ENCODE assay signal across 8 mouse cellular contexts in genomic region chr5:77114817-77115731, GRCm38 (mm10). TPM values are rescaled to one million over a fixed set of nuclear protein-coding genes. Genes with fewer than 3 reads are reported as not detected.
A peak's percentile ranks its signal among the peaks of the same experiment; 100 is the strongest.
DNase-seq lines count a peak whose midpoint lies in the region; ATAC-seq and TF ChIP-seq lines count a peak whose summit lies in the region.

TSS of gene Hopx (minus strand) at chr5:77115121.

- no peaks in the 10 kb centered on the region for H3K9me3 ChIP-seq in forebrain, postnatal 0 days (ENCODE audit: low read length)
- H3K9me3 ChIP-seq in heart, postnatal 0 days (replicated peaks; ENCODE audit: control insufficient read depth, low read length), result no peaks in the 10 kb centered on the region
- no peaks in the 10 kb centered on the region for H3K9me3 ChIP-seq in kidney, postnatal 0 days (replicated peaks; ENCODE audit: low read length)

- 17% methylated on average over 33 of the region's 33 CpGs for WGBS in forebrain, postnatal 0 days
- 13% methylated on average over 33 of the region's 33 CpGs for WGBS in heart, postnatal 0 days
- WGBS in kidney, postnatal 0 days, result 33% methylated on average over 33 of the region's 33 CpGs
- 30% methylated on average over 33 of the region's 33 CpGs for WGBS in lung, adult 2 months

- TF ChIP-seq CTCF in forebrain, postnatal 0 days (IDR thresholded peaks at IDR 0.05; ENCODE audit: low read depth), result peak; percentile 12; the same call in 1 of the 2 replicates
- TF ChIP-seq CTCF in heart, postnatal 0 days (IDR thresholded peaks at IDR 0.05; ENCODE audit: low read depth), result no peak; the same call in 1 of the 2 replicates
- no peak for TF ChIP-seq CTCF in kidney, postnatal 0 days (IDR thresholded peaks at IDR 0.05; ENCODE audit: low read depth)
- TF ChIP-seq CTCF in lung, adult 2 months (IDR thresholded peaks at IDR 0.05; ENCODE audit: insufficient read depth, low read length), result no peak

- no peak within 1 kb of the TSS for H3K27ac ChIP-seq in forebrain, postnatal 0 days (ENCODE audit: low read depth, low read length)
- peak within 1 kb of the TSS; percentile 85 for H3K27ac ChIP-seq in heart, postnatal 0 days (ENCODE audit: low read depth)
- peak within 1 kb of the TSS; percentile 50 for H3K27ac ChIP-seq in kidney, postnatal 0 days

- peak; percentile 91; the same call in 1 of the 2 replicates for TF ChIP-seq POLR2A in lung, adult 2 months (IDR thresholded peaks at IDR 0.05; ENCODE audit: borderline replicate concordance, extremely low read depth, low read depth, low read length)

- no peaks in the 10 kb centered on the region for H3K27me3 ChIP-seq in forebrain, postnatal 0 days (ENCODE audit: insufficient read depth, low read length)
- H3K27me3 ChIP-seq in heart, postnatal 0 days (ENCODE audit: control insufficient read depth, insufficient read depth, low read length), result no peaks in the 10 kb centered on the region
- H3K27me3 ChIP-seq in kidney, postnatal 0 days (ENCODE audit: insufficient read depth, low read length), result no peaks in the 10 kb centered on the region

- H3K4me3 ChIP-seq in forebrain, postnatal 0 days (ENCODE audit: low read depth, low read length), result no peak within 1 kb of the TSS
- peak within 1 kb of the TSS; percentile 54 for H3K4me3 ChIP-seq in heart, postnatal 0 days (ENCODE audit: low read depth, low read length)
- no peak within 1 kb of the TSS for H3K4me3 ChIP-seq in kidney, postnatal 0 days (replicated peaks; ENCODE audit: low read depth, low read length)
- peak within 1 kb of the TSS; percentile 44 for H3K4me3 ChIP-seq in lung, adult 2 months (replicated peaks; ENCODE audit: extremely low read depth, low read depth, low read length)

- ATAC-seq in forebrain, postnatal 0 days, result peak; percentile 72
- ATAC-seq in heart, postnatal 0 days (ENCODE audit: insufficient read depth, low read depth), result peak; percentile 83
- peak; percentile 25; the same call in 1 of the 2 replicates for ATAC-seq in kidney, postnatal 0 days (replicated peaks; ENCODE audit: low FRiP score, low read depth)

- DNase-seq in CD4-positive, CD25-positive, alpha-beta regulatory T cell, adult 2 months (ENCODE audit: low read depth, low spot score), result peak; percentile 80
- DNase-seq in adrenal gland, postnatal 36 days, result peak; percentile 70 to 72
- peak; percentile 65 for DNase-seq in forebrain, postnatal 0 days
- DNase-seq in heart, postnatal 0 days (ENCODE audit: low spot score), result peak; percentile 86
- peak; percentile 84 for DNase-seq in kidney, postnatal 0 days (ENCODE audit: low spot score)
- peak; percentile 84 for DNase-seq in lung, adult 2 months
- peak; percentile 79 to 81 for DNase-seq in right cerebral cortex, postnatal 10 days (ENCODE audit: low spot score in 2 of 2)
- no peak for DNase-seq in thymus, adult 18-20 months

- peak within 1 kb of the TSS; percentile 35 for H3K4me2 ChIP-seq in forebrain, postnatal 0 days (ENCODE audit: low read depth)
- H3K4me2 ChIP-seq in heart, postnatal 0 days (ENCODE audit: low read depth, low read length), result peak within 1 kb of the TSS; percentile 67
- H3K4me2 ChIP-seq in kidney, postnatal 0 days (ENCODE audit: low read length), result peak within 1 kb of the TSS; percentile 18

- no peaks in the 10 kb centered on the region for H3K36me3 ChIP-seq in forebrain, postnatal 0 days (ENCODE audit: insufficient read depth)
- no peaks in the 10 kb centered on the region for H3K36me3 ChIP-seq in heart, postnatal 0 days (replicated peaks; ENCODE audit: control insufficient read depth, insufficient read depth, low read length)
- H3K36me3 ChIP-seq in kidney, postnatal 0 days (ENCODE audit: insufficient read depth, low read length), result no peaks in the 10 kb centered on the region

- no peak within 1 kb of the TSS for H3K9ac ChIP-seq in forebrain, postnatal 0 days
- H3K9ac ChIP-seq in heart, postnatal 0 days (replicated peaks; ENCODE audit: low read depth, low read length), result peak within 1 kb of the TSS; percentile 57
- H3K9ac ChIP-seq in kidney, postnatal 0 days (ENCODE audit: low read depth, low read length), result no peak within 1 kb of the TSS

- no peak for TF ChIP-seq EP300 in heart, postnatal 0 days (IDR thresholded peaks at IDR 0.05; ENCODE audit: low read depth)

- H3K4me1 ChIP-seq in forebrain, postnatal 0 days (ENCODE audit: insufficient read depth), result peaks cover 7% of the 10 kb centered on the region; the same call in 1 of the 2 replicates
- peaks cover 17% of the 10 kb centered on the region for H3K4me1 ChIP-seq in heart, postnatal 0 days (ENCODE audit: control insufficient read depth, insufficient read depth)
- peaks cover 11% of the 10 kb centered on the region; the same call in 1 of the 2 replicates for H3K4me1 ChIP-seq in kidney, postnatal 0 days (replicated peaks; ENCODE audit: insufficient read depth, low read length)
- peaks cover 17% of the 10 kb centered on the region for H3K4me1 ChIP-seq in lung, adult 2 months (ENCODE audit: control insufficient read depth, insufficient read depth, low read length)

RNA-seq across cellular contexts. Expression of gene Hopx, which starts in this region (rescaled TPM):
- total RNA-seq in adrenal gland, postnatal 36 days (2021), result 1 to 10 TPM; 1.7 to 2.6 TPM
- 26.1 and 28.1 TPM in 2 replicates for total RNA-seq in forebrain, postnatal 0 days (2014; rRNA removed)
- polyA plus RNA-seq in forebrain, postnatal 0 days (2015; fragmentation: Nextera tagmentation; extraction: Ambion mirVana), result 2.7 and 2.8 TPM in 2 replicates
- total RNA-seq in heart, postnatal 0 days (2014; rRNA removed; ENCODE audit: low replicate concordance), result 510 and 558 TPM in 2 replicates
- polyA plus RNA-seq in heart, postnatal 0 days (2015; fragmentation: Nextera tagmentation; extraction: Ambion mirVana), result 41.0 and 42.6 TPM in 2 replicates
- 3.6 and 3.9 TPM in 2 replicates for polyA plus RNA-seq in kidney, postnatal 0 days (2015; fragmentation: Nextera tagmentation; extraction: Ambion mirVana)
- polyA plus RNA-seq in lung, adult 2 months (2012; rRNA removed), result 592 and 698 TPM in 2 replicates

Comparison
In these comparisons a context has a peak if more than half of its experiments do, and no peak if none do; other contexts are left out.
1. RNA of gene Hopx (total RNA-seq): 510 to 558 TPM in heart, postnatal 0 days; 26.1 to 28.1 TPM in forebrain, postnatal 0 days and 1.7 to 2.6 TPM in adrenal gland, postnatal 36 days; every median in the first group is over 10 times any median in the second.
2. RNA of gene Hopx (polyA plus RNA-seq): 592 to 698 TPM in lung, adult 2 months; 41.0 to 42.6 TPM in heart, postnatal 0 days, 3.6 to 3.9 TPM in kidney, postnatal 0 days and 2.7 to 2.8 TPM in forebrain, postnatal 0 days; every median in the first group is over 10 times any median in the second.
3. DNase-seq: peak in CD4-positive, CD25-positive, alpha-beta regulatory T cell, adult 2 months (single experiment), adrenal gland, postnatal 36 days (2 of 2), forebrain, postnatal 0 days (single experiment), heart, postnatal 0 days (single experiment), kidney, postnatal 0 days (single experiment), lung, adult 2 months (single experiment) and right cerebral cortex, postnatal 10 days (2 of 2); none in thymus, adult 18-20 months (0 of 2).
4. ATAC-seq: peak in every context shown above with its lines; median percentile 83 in heart, postnatal 0 days; 72 in forebrain, postnatal 0 days; 25 in kidney, postnatal 0 days.
5. H3K4me3 ChIP-seq: peak in heart, postnatal 0 days (single experiment) and lung, adult 2 months (single experiment); none in forebrain, postnatal 0 days (single experiment) and kidney, postnatal 0 days (single experiment).
6. Peak in every context shown above with its lines, with median percentiles within 50 percentile points of each other: H3K4me2 ChIP-seq.